Mouse (Mus musculus): ENCODE results near the gene Trpc4ap. TPM values are rescaled to one million over a fixed set of nuclear protein-coding genes. Genes with fewer than 3 reads are reported as not detected.

Trpc4ap gene
- total RNA-seq, 1 experiment: 50.0 TPM

DNA sequence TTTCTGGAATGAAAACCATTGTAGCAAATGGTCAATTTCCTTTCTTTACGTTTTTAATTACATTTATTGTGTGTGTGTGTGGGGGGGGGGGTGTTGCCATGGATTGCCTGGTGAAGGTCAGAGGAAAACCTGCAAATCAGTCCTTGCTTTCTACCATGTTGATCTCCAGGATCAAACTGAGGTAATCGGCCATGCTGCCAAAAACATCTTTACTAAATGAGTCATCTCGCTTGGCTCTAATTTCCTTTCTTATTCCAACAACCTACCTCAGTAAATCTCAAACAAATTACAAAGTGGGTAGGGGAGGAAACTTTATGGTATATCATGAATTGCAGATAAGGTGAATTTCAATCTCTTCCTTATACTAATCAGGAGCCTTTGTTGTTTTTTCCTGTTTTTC lies 104.0 kb downstream of the Trpc4ap start:
- in situ Hi-C loops (cut with MboI; ENCODE audit: low sequenced_read_pairs in 2 of 2, unreplicated experiment in 2 of 2): no loop called here

GRCm38 (mm10) chr2:155585486-155585885 lies 106.7 kb downstream of the Trpc4ap start:
- in situ Hi-C loops (cut with MboI; ENCODE audit: low sequenced_read_pairs in 2 of 2, unreplicated experiment in 2 of 2): no loop called here
- no peak for DNase-seq (ENCODE audit: low read depth, low spot score)
- no peak overlapping the region for H3K9ac ChIP-seq (ENCODE audit: insufficient read depth, low read depth, low read length, poor library complexity, severe bottlenecking)
- no peaks in the 10 kb centered on the region for H3K9me3 ChIP-seq (ENCODE audit: control insufficient read depth, insufficient read depth, low read depth, low read length)
- H3K4me3 ChIP-seq (ENCODE audit: insufficient read depth in 1 of 2, low read depth in 1 of 2, low read length in 2 of 2, poor library complexity in 1 of 2, severe bottlenecking in 1 of 2): no peak overlapping the region
- H3K36me3 ChIP-seq (ENCODE audit: control insufficient read depth, insufficient read depth, low read length, poor library complexity, severe bottlenecking): no peaks in the 10 kb centered on the region
- 0 out of 2 replicates have a peak overlapping the region, but pooled peaks have one; percentile 1 for H3K27ac ChIP-seq (ENCODE audit: insufficient read depth, low read depth, low read length, poor library complexity, severe bottlenecking)
- TF ChIP-seq MAFK (IDR thresholded peaks at IDR 0.05; ENCODE audit: insufficient read depth, low read depth, low read length) (peak; percentile 88), ZNF384 (IDR thresholded peaks at IDR 0.05; ENCODE audit: low read depth, low read length) (no peak)
- H3K4me1 ChIP-seq (ENCODE audit: control insufficient read depth in 2 of 2, insufficient read depth in 2 of 2, low read length in 2 of 2, poor library complexity in 1 of 2): peaks cover 9 to 10% of the 10 kb centered on the region in 2 experiments

More for the DNA sequence above, 104.0 kb downstream of the Trpc4ap start:
- no peaks in the 10 kb centered on the region for H3K9me3 ChIP-seq (ENCODE audit: control insufficient read depth, insufficient read depth, low read depth, low read length)
- no peak for DNase-seq (ENCODE audit: low read depth, low spot score)
- H3K9ac ChIP-seq (ENCODE audit: insufficient read depth, low read depth, low read length, poor library complexity, severe bottlenecking): no peak overlapping the region
- H3K4me1 ChIP-seq (ENCODE audit: control insufficient read depth in 2 of 2, insufficient read depth in 2 of 2, low read length in 2 of 2, poor library complexity in 1 of 2): peaks cover 12 to 16% of the 10 kb centered on the region in 2 experiments
- no peak overlapping the region for H3K4me3 ChIP-seq (ENCODE audit: insufficient read depth in 1 of 2, low read depth in 1 of 2, low read length in 2 of 2, poor library complexity in 1 of 2, severe bottlenecking in 1 of 2)
- no peak overlapping the region for H3K27ac ChIP-seq (ENCODE audit: insufficient read depth, low read depth, low read length, poor library complexity, severe bottlenecking)
- no peaks in the 10 kb centered on the region for H3K36me3 ChIP-seq (ENCODE audit: control insufficient read depth, insufficient read depth, low read length, poor library complexity, severe bottlenecking)
- TF ChIP-seq ZNF384 (IDR thresholded peaks at IDR 0.05; ENCODE audit: low read depth, low read length) (no peak), HCFC1 (IDR thresholded peaks at IDR 0.05; ENCODE audit: borderline replicate concordance, insufficient read depth, low read length) (no peak), CHD2 (IDR thresholded peaks at IDR 0.05; ENCODE audit: low read depth, low read length) (no peak), MAFK (IDR thresholded peaks at IDR 0.05; ENCODE audit: insufficient read depth, low read depth, low read length) (no peak), ZC3H11A (IDR thresholded peaks at IDR 0.05; ENCODE audit: borderline replicate concordance, low read depth, low read length) (no peak)

DNA sequence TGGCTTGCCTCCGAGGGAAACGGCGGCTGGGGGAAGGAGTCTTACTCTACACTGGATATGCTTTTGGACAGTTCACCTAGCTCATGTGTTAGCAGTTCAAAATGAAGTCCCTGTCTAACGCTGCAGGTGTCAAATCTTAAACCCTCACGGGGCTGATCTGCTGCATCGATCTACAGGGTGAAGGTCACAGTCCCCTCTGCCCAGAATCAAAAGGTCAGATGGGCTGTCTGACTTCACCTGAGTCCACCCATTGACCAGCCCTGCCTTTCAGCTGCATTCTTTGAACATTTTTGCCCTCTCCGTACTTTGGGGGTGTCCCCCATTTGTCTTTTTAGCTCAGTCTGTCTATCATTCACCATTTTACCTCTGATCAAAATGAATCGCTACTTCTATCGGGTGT lies 107.1 kb downstream of the Trpc4ap start:
- DNase-seq (ENCODE audit: low read depth, low spot score): no peak
- Histone ChIP-seq H3K27ac (ENCODE audit: insufficient read depth, low read depth, low read length, poor library complexity, severe bottlenecking) (0 out of 2 replicates have a peak overlapping the region, but pooled peaks have one; percentile 1), H3K4me1 (ENCODE audit: control insufficient read depth in 2 of 2, insufficient read depth in 2 of 2, low read length in 2 of 2, poor library complexity in 1 of 2) (peaks cover 5 to 7% of the 10 kb centered on the region in 2 experiments; a peak in 3 of 4 replicates), H3K9me3 (ENCODE audit: control insufficient read depth, insufficient read depth, low read depth, low read length) (no peaks in the 10 kb centered on the region), H3K36me3 (ENCODE audit: control insufficient read depth, insufficient read depth, low read length, poor library complexity, severe bottlenecking) (no peaks in the 10 kb centered on the region), H3K9ac (ENCODE audit: insufficient read depth, low read depth, low read length, poor library complexity, severe bottlenecking) (no peak overlapping the region), H3K4me3 (ENCODE audit: insufficient read depth in 1 of 2, low read depth in 1 of 2, low read length in 2 of 2, poor library complexity in 1 of 2, severe bottlenecking in 1 of 2) (no peak overlapping the region)
- TF ChIP-seq HCFC1 (IDR thresholded peaks at IDR 0.05; ENCODE audit: borderline replicate concordance, insufficient read depth, low read length): no peak
- TF ChIP-seq CHD2 (IDR thresholded peaks at IDR 0.05; ENCODE audit: low read depth, low read length): no peak
- TF ChIP-seq MAFK (IDR thresholded peaks at IDR 0.05; ENCODE audit: insufficient read depth, low read depth, low read length): no peak
- TF ChIP-seq ZC3H11A (IDR thresholded peaks at IDR 0.05; ENCODE audit: borderline replicate concordance, low read depth, low read length): no peak
- TF ChIP-seq ZNF384 (IDR thresholded peaks at IDR 0.05; ENCODE audit: low read depth, low read length): no peak
- in situ Hi-C loops (cut with MboI; ENCODE audit: low sequenced_read_pairs in 2 of 2, unreplicated experiment in 2 of 2): no loop called here

Other genes starting within 250 kb of the Trpc4ap start
- 9.5 and 10.4 TPM in 2 replicates for gene Ncoa6, start 218.5 kb downstream of the Trpc4ap start, total RNA-seq (2012; rRNA removed)
- 5.3 and 8.4 TPM in 2 replicates for gene Acss2, start 174.4 kb downstream of the Trpc4ap start, total RNA-seq (2012; rRNA removed)
- gene Ggt7, start 174.1 kb downstream of the Trpc4ap start, total RNA-seq (2012; rRNA removed): 3.6 and 5.2 TPM in 2 replicates
- gene Gss, start 99.6 kb downstream of the Trpc4ap start, total RNA-seq (2012; rRNA removed): 17.8 and 27.8 TPM in 2 replicates
- gene Myh7b, start 81.2 kb downstream of the Trpc4ap start, total RNA-seq (2012; rRNA removed): 5.4 and 8.0 TPM in 2 replicates
- 38.4 and 59.5 TPM in 2 replicates for gene Edem2, start 37.1 kb upstream of the Trpc4ap start, total RNA-seq (2012; rRNA removed)
- not detected in 2 replicates for gene Gm17581, start 43.5 kb upstream of the Trpc4ap start, total RNA-seq (2012; rRNA removed)
- 6.3 and 8.0 TPM in 2 replicates for gene Procr, start 58.7 kb upstream of the Trpc4ap start, total RNA-seq (2012; rRNA removed)
- gene Mmp24, start 83.0 kb upstream of the Trpc4ap start, total RNA-seq (2012; rRNA removed): 0.76 and 1.3 TPM in 2 replicates
- 4.1 and 7.0 TPM in 2 replicates for gene BC029722, start 127.0 kb upstream of the Trpc4ap start, total RNA-seq (2012; rRNA removed)
- 199 and 204 TPM in 2 replicates for gene Eif6, start 134.5 kb upstream of the Trpc4ap start, total RNA-seq (2012; rRNA removed)
- gene Fam83c, start 142.5 kb upstream of the Trpc4ap start, total RNA-seq (2012; rRNA removed): 0.13 and 0.21 TPM in 2 replicates
- 61.7 and 81.6 TPM in 2 replicates for gene Uqcc1, start 237.9 kb upstream of the Trpc4ap start, total RNA-seq (2012; rRNA removed)
- not detected in 2 replicates for gene Gm15557, start 248.3 kb upstream of the Trpc4ap start, total RNA-seq (2012; rRNA removed)